In the genomic region with DNA sequence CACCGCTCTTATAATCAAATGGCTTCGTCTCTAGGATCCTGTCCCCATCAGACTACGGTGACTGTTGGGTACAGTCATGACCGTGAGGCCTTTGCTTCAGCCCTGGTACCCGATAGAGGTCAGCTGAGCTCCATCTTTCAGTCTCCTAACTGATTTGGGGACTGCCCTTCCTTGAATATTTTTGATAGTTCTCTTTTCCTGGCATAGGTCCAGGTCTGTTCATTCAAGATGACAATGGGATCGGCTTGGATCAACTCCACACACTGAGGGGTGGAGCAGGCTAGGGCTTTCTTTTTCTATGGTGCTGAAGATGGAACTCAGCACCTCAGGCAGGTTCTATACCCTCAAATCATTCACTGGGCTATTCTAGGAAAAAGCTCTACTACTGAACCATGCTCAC, we compare ENCODE assay signal across 31 mouse cellular contexts. TPM values are rescaled to one million over a fixed set of nuclear protein-coding genes. Genes with fewer than 3 reads are reported as not detected.
DNase-seq lines count a peak whose midpoint lies in the region; TF ChIP-seq lines count a peak whose summit lies in the region.
"Had no signal": no experiment of that assay in that cellular context is flagged by ENCODE, and none has a peak within 500 bp of the region (broad histone marks: within the 10 kb centered on the region; RNA-seq: fewer than 3 reads in every experiment).

No protein-coding gene starts in this region.

- H3K4me1 ChIP-seq in bone marrow macrophage, adult 2 months (ENCODE audit: control insufficient read depth, insufficient read depth, low read length), result peaks cover 32% of the 10 kb centered on the region

- intact Hi-C loops in heart, postnatal 36 days (cut with DNase I), result no loop called here

- no peak for TF ChIP-seq CTCF in bone marrow macrophage, adult 2 months (IDR thresholded peaks at IDR 0.05; ENCODE audit: low read depth, low read length)

- no peak overlapping the region for H3K4me3 ChIP-seq in bone marrow macrophage, adult 2 months (ENCODE audit: insufficient read depth, low read length)
- H3K4me3 ChIP-seq: embryonic facial prominence, embryonic 15.5 days; erythroblast, embryonic 14.5 days; forebrain, embryonic 10.5 days; heart, adult 2 months; heart, embryonic 15.5 days; hindbrain, embryonic 10.5 days had no signal

- H3K27ac ChIP-seq in bone marrow macrophage, adult 2 months (ENCODE audit: insufficient read depth, low read depth, low read length), result peak overlapping the region; percentile 64
- H3K27ac ChIP-seq: forebrain, embryonic 10.5 days; heart, adult 2 months; heart, embryonic 15.5 days; hindbrain, embryonic 10.5 days; hindbrain, embryonic 14.5 days had no signal

- DNase-seq in heart, adult 11 months, result peak; percentile 81
- DNase-seq in heart, postnatal 36 days, result no peak
- peak; percentile 67 for DNase-seq in lung, postnatal 36 days
- DNase-seq in lung, adult 18-20 months, result no peak
- DNase-seq in frontal cortex, postnatal 10 days (ENCODE audit: low spot score in 2 of 2), result no peak
- no peak for DNase-seq in spleen, adult 18-20 months
- DNase-seq: adrenal gland, adult 8-10 months; adrenal gland, postnatal 36 days; B cell, adult 2 months; cerebellum, adult 11 months; cerebellum, adult 8-10 months; cerebellum, postnatal 14 days; embryo, embryonic 11 days; gastrocnemius, postnatal 10 days; heart, adult 2 months; heart, postnatal 14 days had no signal

- no peak for TF ChIP-seq POLR2A in bone marrow macrophage, adult 2 months (IDR thresholded peaks at IDR 0.05; ENCODE audit: borderline replicate concordance, low read depth, low read length)

RNA-seq across cellular contexts. Expression of a gene that starts 3.9 kb away (rescaled TPM):
- 1 to 10 TPM; 7.3 to 7.5 TPM for total RNA-seq in heart, postnatal 36 days (2021)
- 7.0 and 8.4 TPM in 2 replicates for polyA plus RNA-seq in bone marrow macrophage, adult 2 months (2012; ENCODE audit: insufficient read depth, insufficient read length, missing spikeins)

RNA-seq across cellular contexts. Expression of a gene that starts 10.7 kb away (rescaled TPM):
- not detected for total RNA-seq in heart, postnatal 36 days (2021)
- polyA plus RNA-seq in bone marrow macrophage, adult 2 months (2012; ENCODE audit: insufficient read depth, insufficient read length, missing spikeins), result not detected in 2 replicates
- total RNA-seq: adrenal gland, adult 8-10 months; adrenal gland, postnatal 36 days; common myeloid progenitor, adult 5-6 weeks; gastrocnemius, postnatal 10 days; gastrocnemius, postnatal 4 days; heart, adult 2 months had no signal
- polyA plus RNA-seq: erythroblast, embryonic 14.5 days; forebrain, embryonic 14.5 days; hindbrain, embryonic 14.5 days had no signal

RNA-seq across cellular contexts. Expression of a gene that starts 20.7 kb away (rescaled TPM):
- not detected for total RNA-seq in heart, postnatal 36 days (2021)
- polyA plus RNA-seq in bone marrow macrophage, adult 2 months (2012; ENCODE audit: insufficient read depth, insufficient read length, missing spikeins), result not detected in 2 replicates
- total RNA-seq: adrenal gland, adult 8-10 months; adrenal gland, postnatal 36 days; gastrocnemius, postnatal 4 days; heart, adult 2 months; heart, postnatal 14 days had no signal
- polyA plus RNA-seq: CD4-positive, CD25-positive, alpha-beta regulatory T cell, adult 4 months; embryonic facial prominence, embryonic 15.5 days; Patski had no signal

RNA-seq across cellular contexts. Expression of a gene that starts 29.5 kb away (rescaled TPM):
- total RNA-seq in heart, postnatal 36 days (2021), result not detected
- polyA plus RNA-seq in bone marrow macrophage, adult 2 months (2012; ENCODE audit: insufficient read depth, insufficient read length, missing spikeins), result not detected in 2 replicates
- total RNA-seq: adrenal gland, adult 8-10 months; adrenal gland, postnatal 36 days; common myeloid progenitor, adult 5-6 weeks; gastrocnemius, postnatal 10 days; gastrocnemius, postnatal 4 days; heart, adult 2 months; heart, postnatal 14 days had no signal
- polyA plus RNA-seq: brain, embryonic 14.5 days; CD4-positive, CD25-positive, alpha-beta regulatory T cell, adult 4 months; embryonic facial prominence, embryonic 11.5 days; embryonic facial prominence, embryonic 15.5 days; forebrain, embryonic 10.5 days; forebrain, embryonic 14.5 days; heart, adult 2 months; heart, embryonic 11.5 days; heart, embryonic 15.5 days; hindbrain, embryonic 10.5 days; hindbrain, embryonic 14.5 days; Patski had no signal

RNA-seq across cellular contexts. Expression of a gene that starts 50.0 kb away (rescaled TPM):
- total RNA-seq in heart, postnatal 36 days (2021), result under 1 TPM in 1 of 2 experiments, not detected in 1; 0.22 TPM
- polyA plus RNA-seq in bone marrow macrophage, adult 2 months (2012; ENCODE audit: insufficient read depth, insufficient read length, missing spikeins), result not detected in 2 replicates
- total RNA-seq: common myeloid progenitor, adult 5-6 weeks; gastrocnemius, postnatal 10 days had no signal
- polyA plus RNA-seq: CD4-positive, CD25-positive, alpha-beta regulatory T cell, adult 4 months; Patski had no signal

Comparison
In these comparisons a context has a peak if more than half of its experiments do, and no peak if none do; other contexts are left out.
1. DNase-seq: peak in heart, adult 11 months (single experiment) and lung, postnatal 36 days (single experiment); none in heart, postnatal 36 days (0 of 2), lung, adult 18-20 months (0 of 2), frontal cortex, postnatal 10 days (0 of 2) and spleen, adult 18-20 months (0 of 2).